Mouse (Mus musculus): Measurements from ENCODE around the gene Atxn7l3.
A peak's percentile ranks its signal among the peaks of the same experiment; 100 is the strongest.

Gene Atxn7l3

DNA sequence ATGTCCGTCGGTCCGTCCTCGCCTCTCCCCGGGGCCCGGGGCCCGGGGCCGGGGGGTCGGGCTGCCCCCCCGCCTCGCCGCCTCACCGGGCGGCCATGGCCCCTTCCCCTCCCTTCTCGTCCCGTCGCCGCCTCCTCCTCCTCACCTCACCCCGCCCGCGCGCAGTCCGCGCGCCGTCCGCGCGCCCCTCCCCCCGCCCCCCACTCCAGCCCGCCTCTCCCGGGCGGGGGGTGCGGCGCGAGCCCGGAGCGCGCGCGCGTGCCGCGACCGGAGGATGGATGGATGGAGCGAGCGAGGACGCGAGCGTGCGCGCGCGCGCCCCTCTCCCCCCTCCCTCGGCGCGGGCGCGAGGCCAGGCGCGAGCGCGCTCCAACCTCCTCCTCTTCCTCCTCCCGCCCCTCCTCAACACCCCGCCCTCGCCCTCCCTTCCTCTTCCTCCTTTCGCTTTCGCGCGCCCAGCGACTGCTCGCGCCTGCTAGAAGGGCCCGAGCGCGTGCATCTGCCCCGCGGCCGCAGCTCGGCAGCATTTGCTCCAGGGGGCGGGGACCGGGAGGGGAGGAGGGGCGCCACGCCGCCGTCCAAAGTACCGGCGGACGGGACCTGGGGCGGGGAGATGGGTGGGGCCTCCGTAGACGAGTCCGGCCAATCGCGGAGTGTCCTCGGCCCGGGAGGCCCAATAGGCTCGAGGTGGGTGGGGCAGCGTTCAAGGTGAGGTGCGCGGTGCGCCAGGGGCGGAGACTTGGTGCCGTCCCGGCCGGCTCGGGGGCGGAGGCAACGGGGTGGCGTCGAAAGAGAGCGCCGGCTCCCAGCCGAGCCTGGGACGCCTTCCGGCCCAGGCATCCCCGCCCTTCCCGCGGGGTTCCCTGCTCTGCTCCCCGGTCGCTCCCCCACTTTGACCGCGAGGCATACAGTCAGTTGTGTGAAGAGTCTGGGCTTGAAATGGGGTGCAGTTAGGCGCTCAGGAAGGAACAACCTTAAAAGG, at the start of gene Atxn7l3:
Atxn7l3 (minus strand) TSS at position 141 of the 982 bp plus-strand sequence.
- DNase-seq: peak; percentile 99

DNA sequence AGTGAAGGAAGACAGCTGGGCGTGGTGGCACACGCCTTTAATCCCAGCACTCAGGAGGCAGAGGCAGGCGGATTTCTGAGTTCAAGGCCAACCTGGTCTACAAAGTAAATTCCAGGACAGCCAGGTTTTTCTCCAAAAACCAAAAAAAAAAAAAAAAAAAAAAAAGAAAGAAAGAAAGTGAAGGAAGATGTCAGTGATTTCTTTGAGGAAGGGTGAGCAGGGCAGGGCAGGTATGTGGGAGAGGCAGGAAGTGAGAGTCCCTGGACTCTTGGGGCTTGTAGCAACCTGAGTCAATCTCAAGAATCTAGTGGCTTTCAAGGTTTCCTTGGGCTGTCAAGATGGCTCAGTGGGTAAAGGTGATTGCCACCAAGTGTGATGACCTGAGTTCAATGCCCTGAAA, 48.0 kb upstream of the Atxn7l3 start:
- no peak for DNase-seq

DNA sequence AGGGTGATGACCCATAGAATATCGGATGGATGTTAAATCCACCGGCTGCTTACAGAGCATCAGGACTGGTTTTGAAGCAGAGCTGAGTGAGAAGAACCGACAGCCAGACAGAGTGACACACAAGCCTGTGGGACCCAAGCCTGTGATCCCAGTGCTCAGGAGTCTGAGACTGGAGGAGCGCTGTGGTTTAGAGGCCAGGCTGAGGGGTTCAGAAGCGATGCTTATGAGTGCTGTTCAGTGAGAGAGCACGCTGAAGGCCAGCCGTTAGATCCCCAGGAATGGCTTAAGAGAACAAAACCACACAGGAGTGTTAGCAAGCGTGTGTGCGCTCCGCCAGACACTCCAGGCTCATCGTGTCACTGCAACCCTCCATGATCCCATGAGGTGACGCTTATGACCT, 46.3 kb upstream of the Atxn7l3 start:
- DNase-seq: no peak

DNA sequence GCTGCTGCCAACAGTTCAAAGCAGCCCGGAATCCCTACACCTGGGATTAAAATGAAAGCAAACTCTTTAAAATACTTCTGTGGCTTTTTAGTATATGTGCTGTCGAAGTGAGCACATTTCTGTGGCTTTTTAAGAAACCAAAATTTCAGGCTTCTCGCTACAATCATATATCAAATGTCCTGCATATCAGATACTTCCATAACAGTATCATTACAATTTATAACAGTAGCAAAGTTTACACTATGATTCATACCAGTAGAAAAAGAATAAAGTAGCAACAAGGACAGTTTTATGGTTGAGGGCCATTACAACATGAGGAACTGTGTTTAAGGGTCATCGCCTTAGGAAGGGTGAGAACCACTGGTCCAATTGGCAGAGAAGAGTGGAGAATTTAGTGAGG, 44.7 kb upstream of the Atxn7l3 start:
- DNase-seq: no peak

DNA sequence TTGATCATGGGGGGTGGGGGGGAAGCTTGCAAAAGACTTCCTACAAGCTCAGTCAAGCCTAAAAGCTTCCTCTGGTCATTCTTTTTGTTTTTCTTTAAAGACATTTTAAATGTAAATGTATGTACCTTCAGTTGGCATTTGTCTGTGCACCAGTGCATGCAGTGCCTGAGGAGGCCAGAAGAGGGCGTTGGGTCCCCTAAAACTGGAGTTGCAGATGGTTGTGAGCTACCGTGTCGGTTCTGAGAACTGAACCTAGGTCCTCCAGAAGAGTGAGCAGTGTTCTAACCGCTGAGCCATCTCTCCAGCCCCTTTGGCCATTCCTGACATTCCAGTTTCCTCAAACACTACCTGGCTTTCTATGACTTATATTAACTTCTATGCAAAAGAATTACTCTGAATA, 43.2 kb upstream of the Atxn7l3 start:
- peak; percentile 11 for DNase-seq

DNA sequence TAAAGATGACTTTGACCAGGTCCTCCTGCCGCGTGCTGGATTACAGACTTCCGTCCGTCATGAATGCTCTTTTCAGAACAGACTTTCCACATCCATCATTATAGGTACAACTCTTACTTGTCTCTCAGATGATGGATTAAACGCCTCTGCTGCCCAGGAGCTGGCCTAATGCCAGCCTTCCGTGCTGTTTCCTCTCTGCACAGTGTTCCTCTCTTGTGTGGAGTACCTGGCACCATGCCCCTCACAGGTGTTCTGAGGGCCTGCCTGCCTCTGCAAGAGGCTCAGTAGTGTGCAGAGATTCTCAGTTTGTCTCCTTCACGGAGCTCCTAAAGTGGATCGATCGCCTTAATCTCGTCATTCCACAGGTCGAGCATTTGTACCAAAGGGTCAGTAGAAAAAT, 42.8 kb upstream of the Atxn7l3 start:
- DNase-seq: no peak

DNA sequence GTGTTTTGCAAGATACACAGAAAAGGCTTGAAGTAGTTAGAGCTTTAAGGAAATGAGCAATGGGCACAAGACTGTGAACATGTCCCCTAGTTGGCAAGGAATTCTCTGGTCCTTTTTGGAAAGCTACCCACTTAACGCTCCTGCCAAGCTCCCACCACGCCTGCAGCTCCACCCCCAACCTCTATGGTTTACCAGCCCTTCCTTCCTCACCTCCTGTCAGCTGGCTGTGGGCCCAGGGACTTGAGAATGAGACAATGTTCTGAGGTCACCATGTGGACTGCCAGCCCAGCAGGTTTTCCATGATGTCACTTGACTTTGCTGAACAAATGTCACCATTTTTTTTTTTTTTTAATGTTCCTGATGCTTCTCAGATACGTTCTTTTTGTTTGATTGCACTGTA, 42.1 kb upstream of the Atxn7l3 start:
- no peak for DNase-seq

DNA sequence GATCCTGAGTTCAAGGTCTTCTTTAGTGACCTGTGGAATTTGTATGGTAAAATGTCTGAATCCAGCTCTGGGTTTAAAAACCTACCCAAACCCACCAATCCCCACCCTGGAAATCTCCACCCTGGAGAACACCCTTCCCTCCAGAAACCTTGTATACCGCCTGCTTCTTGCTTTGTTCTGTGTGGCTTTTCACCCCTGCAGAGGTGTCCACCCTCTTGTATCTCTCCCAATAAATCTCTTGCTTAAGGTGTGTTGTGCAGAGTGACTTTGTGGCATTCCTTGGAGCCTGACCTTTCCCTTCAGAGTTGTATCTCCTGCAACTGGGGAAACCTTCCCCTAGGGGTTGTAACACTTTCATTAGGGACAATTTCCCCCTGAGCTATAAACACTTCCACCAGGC, 41.5 kb upstream of the Atxn7l3 start:
- DNase-seq: no peak

DNA sequence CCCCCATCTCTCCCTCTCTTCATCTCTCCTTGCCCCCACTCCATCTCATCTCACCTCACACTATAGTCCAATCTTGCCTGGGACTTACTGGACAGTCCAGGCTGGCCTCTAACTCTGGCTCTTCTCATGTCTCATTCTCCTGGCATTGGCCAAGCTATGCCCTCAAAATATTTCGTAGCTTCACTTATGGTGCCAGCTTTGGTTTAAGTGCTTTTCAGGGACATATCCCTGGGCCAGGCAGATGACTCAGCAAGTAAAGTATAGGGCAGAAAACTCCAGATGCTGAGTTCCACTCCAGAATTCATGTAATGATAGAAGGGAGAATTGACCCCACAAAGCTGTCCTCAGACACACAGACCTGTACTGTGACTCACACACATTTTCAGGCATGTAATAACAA, 39.8 kb upstream of the Atxn7l3 start:
- DNase-seq: no peak

DNA sequence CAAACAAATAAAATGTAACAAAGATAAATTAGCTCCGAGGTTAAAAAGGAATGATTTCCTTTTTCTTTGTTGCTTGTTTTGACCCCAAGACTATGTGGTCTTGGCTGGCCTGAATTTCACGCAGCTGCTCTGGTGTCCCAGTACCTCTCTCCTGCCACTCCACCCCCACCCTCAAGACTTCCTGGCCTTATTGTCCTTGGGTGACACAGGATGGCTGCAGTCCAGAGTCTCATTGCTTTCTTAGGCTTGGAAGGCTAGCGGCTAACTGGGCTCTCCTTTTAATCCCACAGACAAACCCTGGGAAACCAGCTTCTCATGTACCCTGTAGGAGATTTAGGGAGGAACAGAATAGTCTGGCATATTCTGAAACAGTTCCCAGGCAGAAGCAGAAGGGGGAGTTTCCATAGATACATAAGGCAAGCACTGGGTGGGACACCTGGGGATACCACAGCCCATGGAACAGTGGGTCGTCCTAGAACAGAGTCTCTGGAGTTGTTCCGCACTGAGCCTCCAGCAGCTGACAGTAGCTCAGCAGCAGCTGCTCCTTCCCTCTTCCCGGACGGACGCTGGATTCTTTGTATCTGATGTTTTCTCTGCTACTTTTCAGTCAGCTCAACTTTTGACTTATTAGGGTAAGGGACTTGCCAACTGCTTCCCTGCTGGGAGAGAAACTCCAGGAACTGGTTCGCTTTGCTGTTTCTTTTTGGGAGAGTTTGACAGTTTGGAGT, 38.7 kb upstream of the Atxn7l3 start:
- DNase-seq: no peak

DNA sequence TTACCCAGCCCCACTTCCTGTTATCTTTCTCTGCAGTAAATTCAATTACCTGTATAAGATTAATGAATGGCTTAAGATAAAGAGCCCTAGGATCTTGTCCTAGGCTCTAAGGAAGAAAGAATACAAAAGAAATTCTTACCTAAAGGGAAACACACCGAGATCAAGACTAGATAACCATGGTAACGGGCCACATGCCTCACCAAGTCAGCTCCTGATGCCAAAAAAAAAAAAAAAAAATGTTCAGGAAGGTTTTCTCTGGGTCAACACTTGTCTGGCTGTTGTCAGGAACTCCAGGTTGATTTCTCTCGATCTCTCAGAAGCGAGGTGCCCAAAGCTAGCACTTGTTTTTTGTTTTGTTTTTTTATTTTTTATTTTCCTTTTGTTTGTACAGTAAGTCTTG, 37.6 kb upstream of the Atxn7l3 start:
- DNase-seq: no peak

DNA sequence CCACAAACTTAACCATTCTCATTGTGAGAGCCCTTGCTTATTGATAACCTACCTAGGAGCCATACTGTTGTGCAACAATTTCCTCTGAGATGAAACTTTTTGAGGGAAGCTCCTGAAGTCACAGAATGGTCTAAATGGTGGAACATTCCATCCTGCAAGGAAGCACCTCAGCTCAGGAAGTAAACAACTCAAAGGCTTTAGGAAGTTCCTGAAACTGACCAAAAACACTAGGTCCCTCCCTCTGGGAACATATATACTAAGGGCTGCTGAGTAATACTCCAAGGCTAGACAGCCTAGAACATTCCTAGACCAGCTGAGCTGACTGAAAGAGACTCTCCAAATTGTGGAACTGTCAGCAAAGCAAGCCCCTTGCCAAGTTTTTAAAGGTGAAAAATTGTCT, 36.6 kb upstream of the Atxn7l3 start:
- no peak for DNase-seq

DNA sequence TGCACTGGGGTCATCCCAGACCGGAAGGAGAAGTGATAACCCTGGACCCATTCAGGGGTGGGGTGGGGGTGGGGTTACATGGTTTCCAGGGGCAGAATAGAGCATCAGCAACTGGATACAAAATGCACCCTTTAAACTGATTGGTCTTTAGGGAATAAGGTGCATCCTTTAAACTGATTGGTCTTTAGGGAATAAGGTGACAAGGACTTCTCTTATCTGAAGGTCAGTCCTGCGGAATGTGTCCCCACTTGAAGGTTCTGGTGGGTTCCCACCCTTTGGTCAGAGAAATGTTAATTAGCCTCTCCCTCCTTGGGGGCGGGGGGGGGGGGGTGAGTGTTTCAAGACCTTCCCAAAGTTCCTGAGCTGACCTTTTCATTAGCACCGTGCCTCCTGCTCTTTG, 35.4 kb upstream of the Atxn7l3 start:
- DNase-seq: no peak

DNA sequence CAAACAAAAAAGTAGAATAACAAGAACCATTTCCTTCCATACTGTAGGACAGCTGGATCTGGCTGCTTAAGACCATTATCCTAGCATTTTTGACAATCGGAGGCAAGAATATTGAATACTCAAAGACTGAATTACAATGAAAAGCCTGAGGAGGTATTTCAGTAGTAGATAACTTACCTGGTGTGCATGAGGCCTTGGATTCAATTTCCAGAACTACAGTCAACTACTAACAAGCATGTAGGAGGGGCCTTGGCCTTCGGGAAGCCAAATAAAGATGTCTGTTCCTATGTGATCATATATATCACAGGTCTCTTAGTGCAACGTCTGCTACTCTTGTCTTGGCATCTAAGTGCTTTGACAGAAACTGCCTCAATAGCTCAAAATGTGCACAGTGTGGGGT, 33.6 kb upstream of the Atxn7l3 start:
- DNase-seq: no peak

DNA sequence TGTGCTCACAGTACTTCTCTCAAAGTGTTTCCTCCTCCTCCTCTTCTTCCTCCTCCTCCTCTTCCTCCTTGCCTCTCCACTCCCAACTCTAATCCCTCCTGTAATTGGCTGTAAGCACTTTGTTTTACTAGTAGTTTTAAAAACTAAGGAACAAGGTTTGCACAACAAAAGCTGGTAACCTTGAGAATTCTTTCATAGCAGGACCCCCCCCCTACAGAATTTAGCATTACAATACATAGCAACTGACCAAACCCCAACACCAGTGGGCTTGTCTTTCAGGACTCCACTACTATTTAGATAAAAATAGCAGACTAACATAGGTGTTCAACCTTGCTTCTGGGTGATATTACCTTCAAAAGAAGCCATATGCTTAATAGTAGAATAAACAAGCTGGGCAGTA, 33.1 kb upstream of the Atxn7l3 start:
- no peak for DNase-seq

DNA sequence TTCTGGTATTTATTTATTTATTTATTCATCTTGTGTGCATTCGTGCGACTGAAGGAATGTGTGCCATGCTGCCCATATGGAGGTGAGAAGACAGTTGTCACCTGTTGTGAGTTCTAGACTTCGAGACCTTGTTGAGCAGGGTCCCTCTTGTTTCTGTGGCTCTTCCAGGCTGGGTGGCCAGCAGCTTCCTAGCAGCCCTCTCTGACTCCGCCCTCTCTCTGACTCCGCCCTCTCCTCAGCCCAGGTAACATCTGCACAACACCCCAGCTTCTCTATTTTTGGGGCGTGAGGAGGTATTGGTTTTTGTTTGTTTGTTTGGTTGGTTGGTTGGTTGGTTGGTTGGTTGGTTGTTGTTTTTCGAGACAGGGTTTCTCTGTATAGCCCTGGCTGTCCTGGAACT, 31.4 kb upstream of the Atxn7l3 start:
- DNase-seq: no peak

DNA sequence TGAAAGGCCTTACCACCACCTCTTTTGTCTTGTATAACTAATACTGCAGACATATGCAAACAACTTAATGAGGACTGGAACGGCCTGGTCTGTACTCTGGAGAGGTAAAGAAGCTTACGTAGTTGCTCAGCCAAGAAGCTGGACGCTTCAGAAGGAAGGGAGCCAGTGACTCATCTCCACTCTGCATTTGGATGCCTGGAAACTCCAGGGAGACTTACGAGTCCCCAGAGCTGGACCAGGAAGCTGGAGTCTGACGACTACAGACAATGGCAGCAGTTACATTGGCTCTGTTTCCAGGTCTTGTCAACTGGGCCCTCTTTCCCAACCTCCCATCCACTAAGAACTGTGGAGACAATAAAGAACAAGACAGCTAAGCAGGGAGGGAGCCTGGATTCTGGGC, 30.8 kb upstream of the Atxn7l3 start:
- DNase-seq: no peak

DNA sequence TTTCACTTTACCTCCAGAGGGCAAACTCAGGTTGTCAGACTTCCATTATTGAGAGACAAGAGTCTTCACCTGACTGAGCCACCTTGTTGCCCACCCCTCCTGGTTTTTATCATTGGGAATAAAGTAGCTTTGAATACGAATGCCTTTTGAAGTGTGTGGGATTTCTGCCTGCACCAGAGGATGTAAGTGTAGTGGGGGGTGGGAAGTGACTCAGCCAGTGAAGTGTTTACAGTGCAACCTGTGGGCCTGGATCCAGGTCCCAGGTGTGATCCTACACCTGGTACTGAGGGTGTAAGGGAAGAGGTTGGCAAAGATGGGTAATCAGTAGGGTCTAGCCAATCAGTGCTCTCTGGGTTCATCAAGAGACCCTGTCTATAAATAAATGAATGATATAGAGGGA, 27.1 kb upstream of the Atxn7l3 start:
- DNase-seq: no peak

DNA sequence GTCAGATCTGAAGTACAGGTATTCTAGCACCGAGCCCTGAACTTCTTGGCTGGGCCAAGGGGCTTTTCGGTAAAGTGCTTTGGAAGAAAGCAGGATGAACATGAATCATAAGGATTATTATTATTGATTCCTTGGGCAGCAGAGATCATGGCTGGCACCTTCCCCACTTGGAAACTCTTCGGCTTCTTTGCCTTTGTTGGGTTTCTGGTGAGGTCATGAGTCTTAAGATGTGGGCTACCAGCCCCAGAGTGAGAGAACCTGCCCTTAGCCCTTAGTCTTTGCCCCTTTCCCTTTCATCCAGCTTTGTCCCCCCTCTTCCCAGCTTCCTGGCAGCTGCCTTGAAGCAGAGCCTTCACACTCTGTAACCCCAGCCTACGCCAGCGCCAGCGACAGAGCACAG, 25.5 kb upstream of the Atxn7l3 start:
- DNase-seq: no peak

DNA sequence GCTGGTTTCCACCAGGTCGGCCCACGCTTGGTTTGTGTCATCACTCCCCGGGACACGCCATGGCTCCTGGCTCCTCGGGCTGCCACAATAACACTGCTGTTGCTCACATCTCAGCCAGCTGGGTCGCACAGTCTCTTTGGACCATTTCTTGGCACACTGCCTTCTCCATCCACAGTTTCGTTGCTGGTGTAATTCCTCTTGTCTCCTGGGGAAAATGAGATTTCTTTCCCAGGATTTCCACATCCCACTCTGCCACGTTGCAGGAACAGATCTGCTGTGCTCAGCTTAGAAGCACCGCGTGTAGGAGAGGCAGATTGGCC, 24.2 kb upstream of the Atxn7l3 start:
- DNase-seq: no peak

DNA sequence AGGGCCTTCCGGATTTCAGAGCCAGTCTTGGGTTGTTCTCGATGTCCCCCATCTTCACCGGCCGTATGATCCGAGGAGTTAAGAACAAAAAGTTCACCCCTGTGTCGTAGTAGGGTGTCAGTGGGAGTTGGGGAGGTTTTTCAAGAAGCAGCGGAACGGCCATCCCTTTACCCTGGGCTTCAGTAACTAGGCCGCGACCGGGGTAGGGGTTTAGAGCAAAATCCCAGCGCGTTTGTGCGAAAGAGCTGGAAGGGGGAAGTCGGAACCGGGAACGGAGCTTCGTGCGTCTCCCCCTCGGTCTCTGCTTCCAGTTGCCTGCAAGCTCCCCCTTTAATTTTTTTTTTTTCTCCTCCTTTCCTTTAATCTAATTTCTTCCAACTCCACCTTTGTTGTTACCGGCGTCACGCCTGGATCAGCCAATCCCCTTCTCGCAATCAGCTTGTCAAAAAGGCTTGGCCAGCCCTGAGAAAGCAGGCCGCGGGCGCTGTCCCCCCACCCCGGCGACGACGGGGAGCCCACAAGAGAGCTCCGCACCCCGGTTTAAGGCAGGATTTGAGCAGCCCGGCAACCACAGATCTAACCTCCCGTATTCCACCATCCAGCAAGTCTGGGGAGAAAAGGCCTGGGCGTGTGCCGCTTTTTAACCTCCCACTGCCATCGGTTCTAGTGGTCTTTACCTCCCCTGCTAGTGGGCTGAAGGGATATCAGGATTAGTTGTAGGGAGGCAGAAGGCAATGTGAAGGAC, 23.7 kb upstream of the Atxn7l3 start:
- peak; percentile 73 for DNase-seq

DNA sequence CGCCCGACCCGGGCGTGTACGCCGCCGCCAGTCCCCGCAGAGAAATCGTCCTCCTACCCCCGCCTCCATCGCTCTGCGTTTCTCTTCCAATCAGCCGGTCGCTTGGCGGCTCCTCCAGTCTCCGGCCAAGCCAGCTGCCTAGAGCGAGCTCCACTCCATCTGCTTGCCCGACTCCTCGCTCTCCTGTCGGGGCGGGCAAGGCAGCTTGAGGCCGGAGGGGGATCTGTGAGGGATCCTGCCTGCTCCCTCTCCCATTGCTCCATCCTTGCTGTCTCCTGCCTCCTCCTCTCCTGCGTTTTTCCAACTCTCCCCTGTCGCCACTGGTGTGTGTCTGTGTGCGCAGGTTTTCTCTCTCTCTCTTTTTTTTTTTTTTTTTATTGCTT, 23.0 kb upstream of the Atxn7l3 start, which contains the start of gene Ubtf:
Ubtf (minus strand) TSS at position 333 of the 383 bp plus-strand sequence.
- peak; percentile 75 for DNase-seq

DNA sequence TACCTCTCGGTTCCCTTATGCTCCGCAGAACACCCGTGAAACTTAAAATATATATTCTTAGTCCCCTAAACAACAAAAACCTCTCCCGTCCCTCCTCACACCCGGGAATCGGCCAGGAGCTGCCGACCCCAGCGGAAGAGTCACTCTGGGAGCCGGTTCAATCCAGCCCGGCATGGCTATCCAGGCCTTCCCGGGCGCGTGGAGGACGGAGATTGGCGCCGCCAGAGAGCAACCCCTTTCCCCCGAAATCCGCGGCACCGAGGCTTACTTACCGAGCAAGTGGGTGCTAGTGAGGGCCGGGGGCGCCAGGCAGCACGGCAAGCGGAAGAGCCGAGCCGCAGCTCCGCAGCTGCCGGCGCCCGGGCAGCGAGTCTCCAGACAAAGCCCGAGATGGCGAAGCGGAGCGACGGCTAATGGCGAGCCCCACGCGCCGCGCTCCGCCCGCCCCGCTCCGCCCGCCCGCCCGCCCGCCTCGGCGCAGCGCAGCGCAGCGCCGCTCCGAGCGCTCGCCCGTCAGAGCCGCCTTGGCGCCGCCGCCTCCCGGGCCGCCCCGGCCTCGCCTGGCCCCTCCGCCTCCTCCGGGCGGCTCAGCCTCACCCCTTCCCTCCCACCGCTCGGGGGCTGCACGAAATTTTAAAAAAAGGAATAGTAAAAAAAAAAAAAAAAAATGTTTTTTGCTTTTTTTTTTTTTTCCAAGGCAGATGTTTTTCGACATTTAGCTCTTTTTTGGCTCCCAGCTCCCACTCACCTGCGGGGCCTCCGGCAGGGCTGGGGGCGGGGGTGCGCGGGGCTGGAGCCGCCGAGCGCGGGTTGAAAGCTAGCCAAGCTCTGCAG, 22.4 kb upstream of the Atxn7l3 start:
- DNase-seq: peak; percentile 75
